Mouse (Mus musculus): Measurements from ENCODE around the gene Smyd3. TPM values are rescaled to one million over a fixed set of nuclear protein-coding genes. Genes with fewer than 3 reads are reported as not detected.

Smyd3 gene
- polyA plus RNA-seq, 1 experiment, result 9.6 TPM

DNA sequence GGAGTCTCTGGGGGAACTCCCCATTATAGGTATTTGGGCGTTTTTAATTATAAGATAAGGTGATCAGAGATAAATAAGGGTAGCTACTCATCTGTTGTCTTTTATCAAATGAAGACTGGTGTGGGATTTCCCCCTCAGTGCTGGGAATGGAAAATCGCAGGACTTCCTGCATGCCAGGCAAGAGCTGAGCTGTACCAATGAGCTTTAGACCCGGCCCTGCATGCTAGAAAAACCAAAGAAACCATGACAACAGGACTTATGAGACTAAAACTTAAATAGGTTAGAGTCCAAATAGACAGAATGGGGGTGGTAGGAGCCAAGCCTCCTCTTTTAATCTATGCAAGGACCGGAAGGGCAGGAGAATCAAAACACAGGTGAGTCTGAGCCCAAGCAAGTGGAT is 492.7 kb downstream of the Smyd3 start:
- no peak for TF ChIP-seq POLR2A (IDR thresholded peaks at IDR 0.05; ENCODE audit: control insufficient read depth, extremely low read depth, insufficient read depth, low read length, poor library complexity)
- TF ChIP-seq CTCF (IDR thresholded peaks at IDR 0.05; ENCODE audit: borderline replicate concordance, control insufficient read depth, extremely low read depth, insufficient read depth, low read length, poor library complexity), result no peak
- 90% methylated on average over 4 of the region's 4 CpGs for WGBS
- H3K27me3 ChIP-seq (ENCODE audit: control insufficient read depth, insufficient read depth, low read length), result no peaks in the 10 kb centered on the region
- H3K4me3 ChIP-seq (ENCODE audit: control insufficient read depth, insufficient read depth, low read length), result no peak overlapping the region
- H3K27ac ChIP-seq (ENCODE audit: control insufficient read depth, insufficient read depth, low read length), result no peak overlapping the region
- H3K36me3 ChIP-seq (ENCODE audit: control insufficient read depth, insufficient read depth, low read length), result no peaks in the 10 kb centered on the region
- no peak for DNase-seq
- H3K4me1 ChIP-seq (replicated peaks; ENCODE audit: control insufficient read depth, insufficient read depth, low read length), result no peaks in the 10 kb centered on the region

GRCm38 (mm10) chr1:179023486-179023885 is 494.4 kb downstream of the Smyd3 start:
- WGBS, result 94% methylated on average over 7 of the region's 7 CpGs
- no peaks in the 10 kb centered on the region for H3K36me3 ChIP-seq (ENCODE audit: control insufficient read depth, insufficient read depth, low read length)
- H3K27me3 ChIP-seq (ENCODE audit: control insufficient read depth, insufficient read depth, low read length), result no peaks in the 10 kb centered on the region
- DNase-seq, result no peak
- TF ChIP-seq POLR2A (IDR thresholded peaks at IDR 0.05; ENCODE audit: control insufficient read depth, extremely low read depth, insufficient read depth, low read length, poor library complexity) (no peak), CTCF (IDR thresholded peaks at IDR 0.05; ENCODE audit: borderline replicate concordance, control insufficient read depth, extremely low read depth, insufficient read depth, low read length, poor library complexity) (no peak)
- H3K27ac ChIP-seq (ENCODE audit: control insufficient read depth, insufficient read depth, low read length), result no peak overlapping the region
- no peaks in the 10 kb centered on the region for H3K4me1 ChIP-seq (replicated peaks; ENCODE audit: control insufficient read depth, insufficient read depth, low read length)
- H3K4me3 ChIP-seq (ENCODE audit: control insufficient read depth, insufficient read depth, low read length), result no peak overlapping the region

- Histone ChIP-seq H3K36me3 (ENCODE audit: control insufficient read depth, insufficient read depth, low read length) (no peaks in the 10 kb centered on the region), H3K27ac (ENCODE audit: control insufficient read depth, insufficient read depth, low read length) (no peak overlapping the region), H3K4me1 (replicated peaks; ENCODE audit: control insufficient read depth, insufficient read depth, low read length) (no peaks in the 10 kb centered on the region), H3K4me3 (ENCODE audit: control insufficient read depth, insufficient read depth, low read length) (no peak overlapping the region), H3K27me3 (ENCODE audit: control insufficient read depth, insufficient read depth, low read length) (no peaks in the 10 kb centered on the region)
- TF ChIP-seq POLR2A (IDR thresholded peaks at IDR 0.05; ENCODE audit: control insufficient read depth, extremely low read depth, insufficient read depth, low read length, poor library complexity), result no peak
- TF ChIP-seq CTCF (IDR thresholded peaks at IDR 0.05; ENCODE audit: borderline replicate concordance, control insufficient read depth, extremely low read depth, insufficient read depth, low read length, poor library complexity), result no peak
- DNase-seq, result no peak
- whole genome bisulfite sequencing, result 97% methylated on average over 10 of the region's 10 CpGs
Observed at GRCm38 (mm10) chr1:179017428-179017827, 500.4 kb downstream of the Smyd3 start.

GRCm38 (mm10) chr1:179013021-179013420 is 504.8 kb downstream of the Smyd3 start:
- DNase-seq, result no peak
- Histone ChIP-seq H3K4me3 (ENCODE audit: control insufficient read depth, insufficient read depth, low read length) (no peak overlapping the region), H3K36me3 (ENCODE audit: control insufficient read depth, insufficient read depth, low read length) (no peaks in the 10 kb centered on the region), H3K27me3 (ENCODE audit: control insufficient read depth, insufficient read depth, low read length) (no peaks in the 10 kb centered on the region), H3K4me1 (replicated peaks; ENCODE audit: control insufficient read depth, insufficient read depth, low read length) (no peaks in the 10 kb centered on the region), H3K27ac (ENCODE audit: control insufficient read depth, insufficient read depth, low read length) (no peak overlapping the region)
- TF ChIP-seq POLR2A (IDR thresholded peaks at IDR 0.05; ENCODE audit: control insufficient read depth, extremely low read depth, insufficient read depth, low read length, poor library complexity) (no peak), CTCF (IDR thresholded peaks at IDR 0.05; ENCODE audit: borderline replicate concordance, control insufficient read depth, extremely low read depth, insufficient read depth, low read length, poor library complexity) (no peak)

- 92% methylated on average over 4 of the region's 4 CpGs for WGBS
- no peak for DNase-seq
- Histone ChIP-seq H3K4me3 (ENCODE audit: control insufficient read depth, insufficient read depth, low read length) (no peak overlapping the region), H3K4me1 (replicated peaks; ENCODE audit: control insufficient read depth, insufficient read depth, low read length) (no peaks in the 10 kb centered on the region), H3K27ac (ENCODE audit: control insufficient read depth, insufficient read depth, low read length) (no peak overlapping the region), H3K27me3 (ENCODE audit: control insufficient read depth, insufficient read depth, low read length) (no peaks in the 10 kb centered on the region), H3K36me3 (ENCODE audit: control insufficient read depth, insufficient read depth, low read length) (no peaks in the 10 kb centered on the region)
- TF ChIP-seq CTCF (IDR thresholded peaks at IDR 0.05; ENCODE audit: borderline replicate concordance, control insufficient read depth, extremely low read depth, insufficient read depth, low read length, poor library complexity) (no peak), POLR2A (IDR thresholded peaks at IDR 0.05; ENCODE audit: control insufficient read depth, extremely low read depth, insufficient read depth, low read length, poor library complexity) (no peak)
Observed at GRCm38 (mm10) chr1:179012273-179012672, 505.6 kb downstream of the Smyd3 start.

- Histone ChIP-seq H3K27me3 (ENCODE audit: control insufficient read depth, insufficient read depth, low read length) (no peaks in the 10 kb centered on the region), H3K4me3 (ENCODE audit: control insufficient read depth, insufficient read depth, low read length) (no peak overlapping the region), H3K4me1 (replicated peaks; ENCODE audit: control insufficient read depth, insufficient read depth, low read length) (no peaks in the 10 kb centered on the region), H3K27ac (ENCODE audit: control insufficient read depth, insufficient read depth, low read length) (no peak overlapping the region), H3K36me3 (ENCODE audit: control insufficient read depth, insufficient read depth, low read length) (no peaks in the 10 kb centered on the region)
- no peak for TF ChIP-seq CTCF (IDR thresholded peaks at IDR 0.05; ENCODE audit: borderline replicate concordance, control insufficient read depth, extremely low read depth, insufficient read depth, low read length, poor library complexity)
- no peak for TF ChIP-seq POLR2A (IDR thresholded peaks at IDR 0.05; ENCODE audit: control insufficient read depth, extremely low read depth, insufficient read depth, low read length, poor library complexity)
- DNase-seq, result no peak
- WGBS, result 96% methylated on average over 3 of the region's 3 CpGs
Observed at GRCm38 (mm10) chr1:179010756-179011155, 507.1 kb downstream of the Smyd3 start.

DNA sequence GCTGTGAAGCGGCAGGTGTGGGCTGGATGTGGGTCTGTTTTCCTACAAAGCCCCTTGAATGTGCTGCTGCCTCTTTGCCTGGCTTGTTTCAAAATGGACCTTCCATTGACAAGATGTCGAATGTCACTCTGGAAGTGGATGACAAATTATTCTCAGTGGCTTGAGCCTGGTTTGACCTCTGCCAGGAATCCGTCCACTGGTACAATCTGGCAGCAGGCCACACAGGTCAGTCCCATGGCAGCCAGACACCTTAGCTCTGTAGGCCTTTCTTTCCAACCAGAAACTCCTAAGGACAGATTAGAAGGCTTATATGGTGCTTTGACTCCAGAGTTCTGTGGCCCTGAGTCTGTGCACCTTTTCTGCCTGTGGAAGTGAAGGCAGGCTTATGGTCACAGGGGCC is 507.9 kb downstream of the Smyd3 start:
- Histone ChIP-seq H3K27ac (ENCODE audit: control insufficient read depth, insufficient read depth, low read length) (no peak overlapping the region), H3K27me3 (ENCODE audit: control insufficient read depth, insufficient read depth, low read length) (no peaks in the 10 kb centered on the region), H3K4me3 (ENCODE audit: control insufficient read depth, insufficient read depth, low read length) (no peak overlapping the region), H3K36me3 (ENCODE audit: control insufficient read depth, insufficient read depth, low read length) (no peaks in the 10 kb centered on the region), H3K4me1 (replicated peaks; ENCODE audit: control insufficient read depth, insufficient read depth, low read length) (no peaks in the 10 kb centered on the region)
- WGBS, result 98% methylated on average over 3 of the region's 3 CpGs
- TF ChIP-seq CTCF (IDR thresholded peaks at IDR 0.05; ENCODE audit: borderline replicate concordance, control insufficient read depth, extremely low read depth, insufficient read depth, low read length, poor library complexity) (no peak), POLR2A (IDR thresholded peaks at IDR 0.05; ENCODE audit: control insufficient read depth, extremely low read depth, insufficient read depth, low read length, poor library complexity) (no peak)
- DNase-seq, result no peak

Data from thymus, adult 2 months (tissue).